Mouse (Mus musculus) cerebellum, adult 2 months (tissue): Measurements from ENCODE around the gene Gtf3a.

Source experiments
- CTCF ChIP-seq: fragments of 200-500 bp; IDR thresholded peaks from 2 replicates; pipeline ENCODE4 v1.5.1; 2011; ENCODE audit warnings: low read depth, mild to moderate bottlenecking, control low read depth, low read length, moderate library complexity, borderline replicate concordance; ENCODE audit not compliant: insufficient read depth
- POLR2A ChIP-seq: fragments of 200-500 bp; IDR thresholded peaks from 2 replicates; pipeline ENCODE4 v1.6.1; 2011; ENCODE audit warnings: low read length, control low read depth, borderline replicate concordance; ENCODE audit not compliant: insufficient read depth

- TF ChIP-seq CTCF (no peak), POLR2A (no peak)
Measured at GRCm38 (mm10) chr5:146942965-146943364, 5.5 kb upstream of the Gtf3a start.
